Comparison of ENCODE assay signal across 9 mouse cellular contexts in the genomic region with DNA sequence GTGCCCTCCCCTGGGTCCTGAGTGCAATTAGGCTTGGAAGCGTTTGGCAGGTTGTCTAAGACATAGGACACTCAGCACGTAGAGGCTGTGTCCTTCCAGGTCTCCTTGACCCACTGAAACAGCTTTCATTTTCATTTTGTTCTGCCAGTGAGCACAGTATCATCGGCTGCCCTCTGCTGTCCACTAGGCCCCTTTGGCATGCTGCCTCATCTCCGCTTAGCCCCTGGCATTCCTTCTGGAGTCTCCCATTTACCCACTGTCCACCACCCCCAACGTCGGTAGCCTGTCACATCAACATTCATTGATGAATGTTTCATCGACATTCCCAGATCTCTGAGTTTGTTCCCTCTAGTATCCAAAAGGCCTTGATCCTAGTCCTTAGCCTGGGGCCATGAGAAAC. TPM values are rescaled to one million over a fixed set of nuclear protein-coding genes. Genes with fewer than 3 reads are reported as not detected.
DNase-seq lines count a peak whose midpoint lies in the region; ATAC-seq lines count a peak whose summit lies in the region.
"Had no signal": no experiment of that assay in that cellular context is flagged by ENCODE, and none has a peak within 500 bp of the region (broad histone marks: within the 10 kb centered on the region; RNA-seq: fewer than 3 reads in every experiment).

No protein-coding gene starts in this region.

- no peaks in the 10 kb centered on the region for H3K36me3 ChIP-seq in heart, embryonic 16.5 days (ENCODE audit: control insufficient read depth, insufficient read depth)
- 0 out of 2 replicates have a peak, but pooled peaks cover 9% of the 10 kb centered on the region for H3K36me3 ChIP-seq in liver, embryonic 12.5 days
- H3K36me3 ChIP-seq in hindbrain, embryonic 16.5 days (ENCODE audit: control insufficient read depth, insufficient read depth, low read length): no peaks in the 10 kb centered on the region

- peak overlapping the region; percentile 46 for H3K4me3 ChIP-seq in heart, embryonic 16.5 days (ENCODE audit: low read length)
- peak overlapping the region; percentile 32 for H3K4me3 ChIP-seq in liver, embryonic 12.5 days
- no peak overlapping the region for H3K4me3 ChIP-seq in hindbrain, embryonic 16.5 days (ENCODE audit: low read length)

- peak; percentile 70 for DNase-seq in 416B (ENCODE audit: low read depth)
- peak; percentile 77 for DNase-seq in adrenal gland, adult 2 months
- no peak for DNase-seq in layer of hippocampus, adult 18-20 months (ENCODE audit: low spot score in 2 of 2)
- DNase-seq in thymus, adult 18-20 months: no peak
- no peak for DNase-seq in retina, postnatal 1 day

- H3K9me3 ChIP-seq in heart, embryonic 16.5 days (replicated peaks; ENCODE audit: control insufficient read depth, low read length): no peaks in the 10 kb centered on the region
- H3K9me3 ChIP-seq in liver, embryonic 12.5 days (replicated peaks): no peaks in the 10 kb centered on the region
- no peaks in the 10 kb centered on the region for H3K9me3 ChIP-seq in hindbrain, embryonic 16.5 days (ENCODE audit: control insufficient read depth, low read length)

- H3K4me1 ChIP-seq in heart, embryonic 16.5 days (ENCODE audit: control insufficient read depth, insufficient read depth, low read length): peaks cover 7% of the 10 kb centered on the region; the same call in 1 of the 2 replicates
- H3K4me1 ChIP-seq in liver, embryonic 12.5 days: peaks cover 45% of the 10 kb centered on the region
- H3K4me1 ChIP-seq in hindbrain, embryonic 16.5 days (ENCODE audit: control insufficient read depth, insufficient read depth, low read depth, low read length): no peaks in the 10 kb centered on the region

- H3K27me3 ChIP-seq in heart, embryonic 16.5 days (ENCODE audit: control insufficient read depth, insufficient read depth, low read length): no peaks in the 10 kb centered on the region
- no peaks in the 10 kb centered on the region for H3K27me3 ChIP-seq in liver, embryonic 12.5 days (replicated peaks)
- H3K27me3 ChIP-seq in hindbrain, embryonic 16.5 days (replicated peaks; ENCODE audit: control insufficient read depth, insufficient read depth, low read length): no peaks in the 10 kb centered on the region

- peak overlapping the region; percentile 60 for H3K9ac ChIP-seq in heart, embryonic 16.5 days (ENCODE audit: low read length)
- peak overlapping the region; percentile 4; the same call in 1 of the 2 replicates for H3K9ac ChIP-seq in liver, embryonic 12.5 days
- no peak overlapping the region for H3K9ac ChIP-seq in hindbrain, embryonic 16.5 days (ENCODE audit: low read depth, low read length)

- H3K27ac ChIP-seq in heart, embryonic 16.5 days (ENCODE audit: low read length): peak overlapping the region; percentile 86
- H3K27ac ChIP-seq in liver, embryonic 12.5 days: peak overlapping the region; percentile 61
- H3K27ac ChIP-seq in hindbrain, embryonic 16.5 days (ENCODE audit: low read depth, low read length): no peak overlapping the region; the same call in 1 of the 2 replicates

- H3K4me2 ChIP-seq in heart, embryonic 16.5 days (ENCODE audit: low read depth, low read length): peak overlapping the region; percentile 54
- peak overlapping the region; percentile 41 for H3K4me2 ChIP-seq in liver, embryonic 12.5 days
- H3K4me2 ChIP-seq in hindbrain, embryonic 16.5 days (ENCODE audit: low read length): no peak overlapping the region

- 59% methylated on average over 7 of the region's 7 CpGs for WGBS in heart, embryonic 16.5 days
- WGBS in liver, embryonic 12.5 days (ENCODE audit: insufficient replicate concordance): 50% methylated on average over 7 of the region's 7 CpGs
- WGBS in hindbrain, embryonic 16.5 days: 85% methylated on average over 7 of the region's 7 CpGs

- 0 out of 2 replicates have a peak, but pooled peaks have one; percentile 37 for ATAC-seq in heart, embryonic 16.5 days (replicated peaks; ENCODE audit: extremely low read depth, insufficient read depth, low FRiP score)
- ATAC-seq in liver, embryonic 12.5 days: no peak
- ATAC-seq in hindbrain, embryonic 16.5 days: no peak

RNA-seq across cellular contexts. Expression of gene Icam2, which starts 6.0 kb away (rescaled TPM):
- 10 to 100 TPM; 11.9 to 16.2 TPM for total RNA-seq in adrenal gland, adult 2 months (2021)
- 25.0 and 29.8 TPM in 2 replicates for polyA plus RNA-seq in adrenal gland, adult 2 months (2012; rRNA removed)
- polyA plus RNA-seq in heart, embryonic 16.5 days (2015; fragmentation: Nextera tagmentation; extraction: Ambion mirVana): 107 and 109 TPM in 2 replicates
- polyA plus RNA-seq in liver, embryonic 12.5 days (2016; fragmentation: Nextera tagmentation; extraction: Ambion mirVana): 22.8 and 23.1 TPM in 2 replicates
- 1 to 10 TPM; 2.4 to 3.1 TPM for total RNA-seq in layer of hippocampus, adult 18-20 months (2021)
- 15.1 and 17.6 TPM in 2 replicates for polyA plus RNA-seq in hindbrain, embryonic 16.5 days (2015; fragmentation: Nextera tagmentation; extraction: Ambion mirVana)

RNA-seq across cellular contexts. Expression of gene Prr29, which starts 16.6 kb away (rescaled TPM):
- total RNA-seq in adrenal gland, adult 2 months (2021): not detected
- polyA plus RNA-seq in adrenal gland, adult 2 months (2012; rRNA removed): not detected in 2 replicates
- polyA plus RNA-seq in heart, embryonic 16.5 days (2015; fragmentation: Nextera tagmentation; extraction: Ambion mirVana): 1.00 and 1.0 TPM in 2 replicates
- polyA plus RNA-seq in liver, embryonic 12.5 days (2016; fragmentation: Nextera tagmentation; extraction: Ambion mirVana): not detected in 2 replicates
- not detected for total RNA-seq in layer of hippocampus, adult 18-20 months (2021)
- not detected in 2 replicates for polyA plus RNA-seq in hindbrain, embryonic 16.5 days (2015; fragmentation: Nextera tagmentation; extraction: Ambion mirVana)
- total RNA-seq: megakaryocyte-erythroid progenitor cell, adult 5-6 weeks had no signal

RNA-seq across cellular contexts. Expression of gene Scn4a, which starts 28.8 kb away (rescaled TPM):
- total RNA-seq in adrenal gland, adult 2 months (2021): under 1 TPM; 0.07 to 0.09 TPM
- polyA plus RNA-seq in adrenal gland, adult 2 months (2012; rRNA removed): 0.01 and 0.15 TPM in 2 replicates
- polyA plus RNA-seq in heart, embryonic 16.5 days (2015; fragmentation: Nextera tagmentation; extraction: Ambion mirVana): 0.09 and 0.36 TPM in 2 replicates
- polyA plus RNA-seq in liver, embryonic 12.5 days (2016; fragmentation: Nextera tagmentation; extraction: Ambion mirVana): 0.02 TPM in 1 of 2 replicates, not detected in the other
- under 1 TPM in 1 of 2 experiments, not detected in 1; 0.05 TPM for total RNA-seq in layer of hippocampus, adult 18-20 months (2021)
- polyA plus RNA-seq in hindbrain, embryonic 16.5 days (2015; fragmentation: Nextera tagmentation; extraction: Ambion mirVana): 0.06 TPM in 1 of 2 replicates, not detected in the other

Comparison
In these comparisons a context has a peak if more than half of its experiments do, and no peak if none do; other contexts are left out.
1. DNase-seq: peak in 416B (single experiment) and adrenal gland, adult 2 months (single experiment); none in layer of hippocampus, adult 18-20 months (0 of 2), thymus, adult 18-20 months (0 of 2) and retina, postnatal 1 day (single experiment).